Mouse (Mus musculus): Measurements from ENCODE around the gene Chst10. TPM values are rescaled to one million over a fixed set of nuclear protein-coding genes. Genes with fewer than 3 reads are reported as not detected.

The Chst10 gene
- 20.5 and 20.9 TPM in 2 replicates for polyA plus RNA-seq (2012; rRNA removed)

DNA sequence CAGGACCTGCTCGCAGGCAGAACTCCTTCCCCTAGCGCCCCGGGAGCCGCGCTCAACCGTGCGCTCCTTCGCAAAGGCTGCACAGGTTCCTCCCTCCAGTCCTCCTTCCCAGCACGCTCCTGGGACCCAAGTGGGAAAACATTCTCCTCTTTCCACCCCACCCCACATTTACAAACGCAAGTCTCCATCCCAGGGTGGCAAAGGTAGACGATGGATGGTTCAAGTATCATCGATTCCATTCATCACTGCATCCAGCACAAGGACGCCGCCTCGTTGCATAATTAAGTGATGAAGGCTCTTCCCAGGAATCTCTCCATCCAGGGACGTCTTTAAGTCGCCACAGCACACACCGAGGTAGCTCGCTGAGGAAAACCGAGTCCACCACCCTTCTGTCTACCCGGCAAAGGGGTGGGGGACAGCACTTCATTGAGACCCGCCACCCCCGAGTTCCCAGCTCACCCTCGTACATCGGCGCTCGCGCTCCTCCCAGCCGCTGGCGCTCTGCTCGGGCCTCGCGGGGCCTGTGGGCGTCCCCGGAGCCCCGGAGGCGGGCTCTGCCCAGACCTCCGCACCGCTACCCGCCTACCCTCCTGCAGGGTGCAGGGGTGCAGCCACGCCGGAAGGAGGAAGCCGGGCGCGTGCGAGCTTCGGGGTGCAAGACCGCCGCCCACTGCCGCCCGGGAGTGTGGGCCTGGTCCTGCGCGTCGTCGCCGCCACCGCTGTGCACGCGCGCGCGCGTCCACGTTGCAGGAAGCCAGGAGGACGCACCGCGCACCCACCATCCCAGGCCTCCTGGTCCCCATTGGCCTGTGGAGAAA is at the start of gene Chst10:
Gene Chst10 (minus strand): TSS at position 731 of the 818 bp plus-strand sequence.
- Histone ChIP-seq H3K27ac (ENCODE audit: control insufficient read depth, insufficient read depth, low read length) (peak within 1 kb of the TSS; percentile 33; the same call in 1 of the 2 replicates), H3K36me3 (ENCODE audit: control insufficient read depth, insufficient read depth, low read length) (no peaks in the 10 kb centered on the region; the same call in 1 of the 2 replicates), H3K27me3 (ENCODE audit: control insufficient read depth, insufficient read depth, low read length) (no peaks in the 10 kb centered on the region), H3K4me1 (replicated peaks; ENCODE audit: control insufficient read depth, insufficient read depth, low read length) (peaks cover 15% of the 10 kb centered on the region), H3K4me3 (ENCODE audit: control insufficient read depth, insufficient read depth, low read length) (peak within 1 kb of the TSS; percentile 71)
- peak; percentile 95 for DNase-seq
- TF ChIP-seq POLR2A (IDR thresholded peaks at IDR 0.05; ENCODE audit: control insufficient read depth, extremely low read depth, insufficient read depth, low read length, poor library complexity), result peak; percentile 85
- TF ChIP-seq CTCF (IDR thresholded peaks at IDR 0.05; ENCODE audit: borderline replicate concordance, control insufficient read depth, extremely low read depth, insufficient read depth, low read length, poor library complexity), result peak; percentile 64; the same call in 1 of the 2 replicates
- WGBS, result 2% methylated on average over 67 of the region's 67 CpGs

DNA sequence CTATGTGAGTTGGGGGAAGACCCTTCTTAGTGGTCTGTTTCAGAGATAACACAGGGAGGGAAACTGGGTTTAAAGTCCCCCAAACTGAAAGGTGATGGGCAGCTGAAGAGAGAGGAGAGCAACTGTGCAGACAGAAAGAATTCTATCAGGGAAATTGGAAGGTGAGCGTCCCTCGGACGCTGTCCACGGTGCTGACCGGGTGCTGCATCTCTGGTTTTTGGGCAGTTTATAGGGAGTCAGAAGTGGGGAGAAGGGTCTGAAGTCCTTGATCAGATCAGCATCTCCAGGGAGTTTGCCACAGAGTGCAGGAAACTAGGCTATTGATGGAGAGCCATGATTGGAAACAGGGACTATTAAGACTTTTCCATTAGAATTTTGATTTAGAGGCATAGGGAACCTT is 41.6 kb upstream of the Chst10 start:
- H3K27me3 ChIP-seq (ENCODE audit: control insufficient read depth, insufficient read depth, low read length), result no peaks in the 10 kb centered on the region

DNA sequence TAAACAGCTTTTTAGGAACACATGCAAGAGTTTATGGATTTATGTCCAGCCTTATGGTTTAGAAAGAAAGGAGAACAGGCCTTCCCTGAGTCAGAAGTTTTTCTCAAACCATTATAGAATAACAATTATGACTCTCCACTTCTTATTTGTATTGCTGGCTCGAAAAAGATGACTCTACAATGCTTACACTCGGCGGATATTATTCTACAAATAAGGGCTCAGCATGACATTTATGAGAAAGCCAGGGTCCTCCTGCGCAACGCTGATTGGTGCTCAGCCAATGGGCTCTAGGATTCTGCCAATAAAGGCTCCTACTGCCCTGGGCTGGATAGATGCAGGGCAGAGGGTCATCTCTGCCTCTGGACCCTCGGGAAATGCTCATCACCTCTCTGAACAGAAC is 40.9 kb upstream of the Chst10 start, which contains the start of gene Nms:
Gene Nms (plus strand): TSS at position 301 of the 400 bp plus-strand sequence.
- WGBS, result 82% methylated on average over 6 of the region's 6 CpGs
- H3K36me3 ChIP-seq (ENCODE audit: control insufficient read depth, insufficient read depth, low read length), result no peaks in the 10 kb centered on the region
- no peaks in the 10 kb centered on the region for H3K27me3 ChIP-seq (ENCODE audit: control insufficient read depth, insufficient read depth, low read length)
- DNase-seq, result no peak
- H3K4me3 ChIP-seq (ENCODE audit: control insufficient read depth, insufficient read depth, low read length), result no peak within 1 kb of the TSS
- no peak within 1 kb of the TSS for H3K27ac ChIP-seq (ENCODE audit: control insufficient read depth, insufficient read depth, low read length)
- H3K4me1 ChIP-seq (replicated peaks; ENCODE audit: control insufficient read depth, insufficient read depth, low read length), result no peaks in the 10 kb centered on the region
- TF ChIP-seq POLR2A (IDR thresholded peaks at IDR 0.05; ENCODE audit: control insufficient read depth, extremely low read depth, insufficient read depth, low read length, poor library complexity) (no peak), CTCF (IDR thresholded peaks at IDR 0.05; ENCODE audit: borderline replicate concordance, control insufficient read depth, extremely low read depth, insufficient read depth, low read length, poor library complexity) (no peak)

More for the DNA sequence above, 41.6 kb upstream of the Chst10 start:
- Histone ChIP-seq H3K36me3 (ENCODE audit: control insufficient read depth, insufficient read depth, low read length) (no peaks in the 10 kb centered on the region), H3K4me3 (ENCODE audit: control insufficient read depth, insufficient read depth, low read length) (no peak overlapping the region), H3K4me1 (replicated peaks; ENCODE audit: control insufficient read depth, insufficient read depth, low read length) (no peaks in the 10 kb centered on the region), H3K27ac (ENCODE audit: control insufficient read depth, insufficient read depth, low read length) (no peak overlapping the region)
- 7% methylated on average over 5 of the region's 5 CpGs for WGBS
- TF ChIP-seq POLR2A (IDR thresholded peaks at IDR 0.05; ENCODE audit: control insufficient read depth, extremely low read depth, insufficient read depth, low read length, poor library complexity) (no peak), CTCF (IDR thresholded peaks at IDR 0.05; ENCODE audit: borderline replicate concordance, control insufficient read depth, extremely low read depth, insufficient read depth, low read length, poor library complexity) (no peak)
- DNase-seq, result peak; percentile 7

DNA sequence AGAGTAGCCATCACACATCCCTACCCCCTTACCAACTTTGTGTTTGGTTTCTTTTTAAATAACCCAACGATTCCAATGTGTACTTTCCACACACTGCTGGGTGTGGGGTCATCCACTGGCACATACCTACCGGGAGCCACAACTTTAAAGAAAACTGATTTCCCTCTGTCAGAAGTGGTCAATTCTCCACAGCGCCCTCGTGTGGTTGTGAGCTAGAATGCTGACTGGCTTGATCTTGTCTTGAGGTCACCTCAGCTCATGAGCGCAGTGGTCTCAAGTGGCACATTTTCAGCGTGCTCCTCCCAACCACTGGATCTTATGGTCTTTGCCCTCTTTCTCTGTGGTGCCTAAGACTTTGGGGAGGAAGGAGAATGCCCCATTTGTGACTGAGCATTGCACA is 38.8 kb upstream of the Chst10 start:
- H3K4me3 ChIP-seq (ENCODE audit: control insufficient read depth, insufficient read depth, low read length), result no peak overlapping the region
- H3K36me3 ChIP-seq (ENCODE audit: control insufficient read depth, insufficient read depth, low read length), result no peaks in the 10 kb centered on the region
- H3K4me1 ChIP-seq (replicated peaks; ENCODE audit: control insufficient read depth, insufficient read depth, low read length), result no peaks in the 10 kb centered on the region
- WGBS, result 20% methylated on average over 6 of the region's 6 CpGs
- DNase-seq, result peak; percentile 52
- no peaks in the 10 kb centered on the region for H3K27me3 ChIP-seq (ENCODE audit: control insufficient read depth, insufficient read depth, low read length)
- no peak overlapping the region for H3K27ac ChIP-seq (ENCODE audit: control insufficient read depth, insufficient read depth, low read length)
- peak; percentile 53; the same call in 1 of the 2 replicates for TF ChIP-seq CTCF (IDR thresholded peaks at IDR 0.05; ENCODE audit: borderline replicate concordance, control insufficient read depth, extremely low read depth, insufficient read depth, low read length, poor library complexity)
- no peak for TF ChIP-seq POLR2A (IDR thresholded peaks at IDR 0.05; ENCODE audit: control insufficient read depth, extremely low read depth, insufficient read depth, low read length, poor library complexity)

DNA sequence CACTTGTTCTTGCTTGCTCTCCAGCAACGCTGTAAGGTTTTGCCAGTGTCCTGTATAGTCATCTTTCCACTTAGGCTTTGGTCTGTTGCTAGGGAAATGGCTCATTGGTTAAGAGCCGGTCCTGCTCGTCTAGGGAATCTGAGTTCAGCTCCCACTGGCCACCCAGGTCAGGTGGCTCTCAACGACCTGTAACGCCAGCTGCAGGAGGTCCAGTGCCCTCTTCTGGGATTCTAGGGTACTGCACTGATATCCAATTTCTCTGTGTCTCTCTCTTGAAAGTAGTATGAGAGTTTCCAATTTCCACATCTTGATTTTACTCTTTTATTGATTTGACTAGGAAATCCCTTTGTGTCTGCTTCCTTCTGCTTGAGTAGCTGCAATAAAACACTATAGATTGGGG is 36.7 kb upstream of the Chst10 start:
- Histone ChIP-seq H3K4me1 (replicated peaks; ENCODE audit: control insufficient read depth, insufficient read depth, low read length) (no peaks in the 10 kb centered on the region), H3K27ac (ENCODE audit: control insufficient read depth, insufficient read depth, low read length) (no peak overlapping the region), H3K4me3 (ENCODE audit: control insufficient read depth, insufficient read depth, low read length) (no peak overlapping the region), H3K36me3 (ENCODE audit: control insufficient read depth, insufficient read depth, low read length) (no peaks in the 10 kb centered on the region), H3K27me3 (ENCODE audit: control insufficient read depth, insufficient read depth, low read length) (no peaks in the 10 kb centered on the region)
- TF ChIP-seq POLR2A (IDR thresholded peaks at IDR 0.05; ENCODE audit: control insufficient read depth, extremely low read depth, insufficient read depth, low read length, poor library complexity), result no peak
- peak; percentile 74; the same call in 1 of the 2 replicates for TF ChIP-seq CTCF (IDR thresholded peaks at IDR 0.05; ENCODE audit: borderline replicate concordance, control insufficient read depth, extremely low read depth, insufficient read depth, low read length, poor library complexity)
- WGBS, result 40% methylated on average over 5 of the region's 5 CpGs
- peak; percentile 63 for DNase-seq

DNA sequence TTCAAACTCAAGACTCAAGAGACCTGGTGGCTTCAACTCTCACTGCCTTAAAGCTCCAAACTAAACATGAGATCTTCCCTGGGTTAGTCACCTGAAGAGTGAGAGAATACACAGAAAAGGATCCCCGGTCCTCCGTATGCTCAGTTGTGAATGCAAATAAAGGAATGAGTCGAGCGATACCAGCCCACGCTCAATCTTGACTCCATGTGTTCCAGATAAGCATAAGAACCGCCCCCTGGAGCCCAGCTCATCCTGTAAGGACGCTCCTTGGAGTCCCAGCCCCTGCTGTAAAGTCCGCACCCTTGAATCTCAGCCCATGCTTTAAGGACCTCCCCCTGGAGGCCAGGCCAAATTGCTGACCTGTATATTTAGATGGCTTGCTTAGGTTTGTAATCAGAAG is 32.8 kb upstream of the Chst10 start:
- Histone ChIP-seq H3K4me1 (replicated peaks; ENCODE audit: control insufficient read depth, insufficient read depth, low read length) (no peaks in the 10 kb centered on the region), H3K27ac (ENCODE audit: control insufficient read depth, insufficient read depth, low read length) (no peak overlapping the region), H3K4me3 (ENCODE audit: control insufficient read depth, insufficient read depth, low read length) (no peak overlapping the region), H3K36me3 (ENCODE audit: control insufficient read depth, insufficient read depth, low read length) (no peaks in the 10 kb centered on the region), H3K27me3 (ENCODE audit: control insufficient read depth, insufficient read depth, low read length) (no peaks in the 10 kb centered on the region)
- WGBS, result 80% methylated on average over 8 of the region's 8 CpGs
- no peak for TF ChIP-seq CTCF (IDR thresholded peaks at IDR 0.05; ENCODE audit: borderline replicate concordance, control insufficient read depth, extremely low read depth, insufficient read depth, low read length, poor library complexity)
- TF ChIP-seq POLR2A (IDR thresholded peaks at IDR 0.05; ENCODE audit: control insufficient read depth, extremely low read depth, insufficient read depth, low read length, poor library complexity), result no peak
- DNase-seq, result no peak
